Mouse (Mus musculus) lung, adult 2 months (tissue): ENCODE results near the gene Ptpn1.

Experiments used
- CTCF ChIP-seq: fragments of 200-500 bp; IDR thresholded peaks from 2 replicates; pipeline ENCODE4 v1.5.1; 2011; ENCODE audit warnings: mild to moderate bottlenecking, low read length, control low read depth; ENCODE audit not compliant: insufficient read depth
- POLR2A ChIP-seq: fragments of 200-500 bp; IDR thresholded peaks from 2 replicates; pipeline ENCODE4 v1.6.1; 2011; ENCODE audit warnings: low read depth, mild to moderate bottlenecking, control low read depth, low read length, borderline replicate concordance; ENCODE audit errors: extremely low read depth

DNA sequence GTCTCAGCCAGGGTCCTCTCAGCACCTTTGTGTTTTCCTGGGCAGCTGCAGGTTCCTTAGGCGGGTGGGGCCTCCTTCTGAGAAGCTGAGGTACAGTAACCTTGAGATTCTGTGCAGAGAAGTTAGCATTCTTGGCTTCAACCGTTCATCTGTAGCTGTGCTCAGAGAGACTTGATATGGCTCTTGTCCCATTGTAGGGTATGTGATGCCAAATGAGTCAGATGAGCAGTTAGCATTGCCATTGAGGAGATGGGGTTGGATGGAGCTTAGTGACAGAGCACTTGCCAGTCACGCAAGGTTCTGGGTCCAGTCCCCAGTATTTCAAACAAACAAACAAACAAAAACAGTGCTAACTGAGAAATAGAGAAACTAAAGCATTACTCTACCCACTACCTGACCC lies 34.1 kb downstream of the Ptpn1 start:
- TF ChIP-seq CTCF (no peak), POLR2A (no peak)
